Mouse (Mus musculus) spleen, postnatal 36 days (tissue): ENCODE data around the gene Skap1.
"Not testable (repeated sequence)": the region's sequence is repeated elsewhere in the genome, so short reads cannot be mapped to it uniquely, and the experiment has no call there.

Source experiments
- DNase-seq, 2 experiments: peaks; one replicate each; pipeline ENCODE4 v3.0.0; 2022; ENCODE audit warnings: low spot score in 2 of 2, mixed read lengths in 1 of 2

Skap1 gene

DNA sequence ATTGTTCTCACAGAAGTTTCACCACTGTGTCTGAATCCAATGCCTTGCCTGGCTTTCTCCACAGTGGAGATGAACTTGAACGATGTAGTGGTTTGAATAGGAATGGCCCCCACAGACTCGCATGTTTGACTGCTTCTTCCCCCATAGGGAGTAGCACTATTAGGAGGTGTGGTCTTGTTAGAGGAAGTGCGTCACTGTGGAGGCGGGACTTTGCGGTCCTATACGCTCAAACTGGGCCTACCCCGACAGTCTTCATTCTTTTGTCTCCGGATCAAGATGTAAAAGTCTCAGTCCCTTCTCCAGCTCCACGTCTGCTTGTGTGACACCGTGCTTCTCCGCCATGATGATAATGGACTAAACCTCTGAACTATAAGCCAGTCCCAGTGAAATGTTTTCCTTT is 229.0 kb downstream of the Skap1 start:
- DNase-seq: no peak

DNA sequence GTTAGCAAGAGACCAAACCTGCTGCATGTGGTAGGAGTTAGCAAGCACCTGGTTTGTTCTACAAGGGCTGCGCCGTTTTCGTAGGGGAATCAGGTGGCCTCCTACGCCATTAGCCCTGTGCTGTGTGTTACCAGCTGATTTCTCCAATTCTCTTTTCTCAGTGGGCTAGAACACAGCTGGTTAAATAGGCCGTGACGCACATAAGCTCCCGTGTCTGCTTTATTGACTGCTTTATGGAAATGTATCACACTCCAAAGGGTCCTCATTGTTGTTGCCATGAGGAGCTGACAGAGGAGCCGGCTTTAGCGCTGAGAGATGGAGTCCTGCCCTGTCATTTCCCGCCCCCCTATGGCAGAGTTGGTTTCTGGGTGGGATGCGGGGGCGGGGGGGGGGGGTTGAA is 230.4 kb downstream of the Skap1 start:
- no peak for DNase-seq

DNA sequence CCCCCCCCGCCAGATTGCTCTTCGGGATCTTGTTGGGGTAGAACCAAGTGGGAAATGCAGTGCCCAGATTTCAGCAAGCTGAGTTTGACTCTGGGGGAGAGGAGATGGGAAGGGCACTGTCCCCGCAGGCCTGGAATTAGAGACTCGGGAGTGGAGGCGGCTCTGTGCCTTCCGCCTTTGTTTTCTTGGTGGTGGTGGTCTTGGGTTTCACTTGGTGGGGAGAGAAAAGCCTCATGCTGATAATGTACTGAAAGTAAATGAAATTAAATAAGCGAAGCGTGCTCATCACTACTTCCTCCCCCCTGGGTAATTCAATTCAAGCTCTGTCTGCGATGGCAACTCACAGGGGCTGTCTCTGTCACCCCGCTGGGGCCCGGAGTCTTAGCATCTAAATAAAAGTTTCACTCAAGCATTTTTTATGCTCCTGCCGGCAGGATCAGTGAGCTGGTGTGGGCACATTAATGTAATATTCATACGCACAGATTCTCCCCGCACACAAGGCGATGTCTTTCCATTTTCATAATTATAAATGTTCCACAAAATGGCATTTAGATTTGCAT is 231.9 kb downstream of the Skap1 start:
- DNase-seq: no peak

DNA sequence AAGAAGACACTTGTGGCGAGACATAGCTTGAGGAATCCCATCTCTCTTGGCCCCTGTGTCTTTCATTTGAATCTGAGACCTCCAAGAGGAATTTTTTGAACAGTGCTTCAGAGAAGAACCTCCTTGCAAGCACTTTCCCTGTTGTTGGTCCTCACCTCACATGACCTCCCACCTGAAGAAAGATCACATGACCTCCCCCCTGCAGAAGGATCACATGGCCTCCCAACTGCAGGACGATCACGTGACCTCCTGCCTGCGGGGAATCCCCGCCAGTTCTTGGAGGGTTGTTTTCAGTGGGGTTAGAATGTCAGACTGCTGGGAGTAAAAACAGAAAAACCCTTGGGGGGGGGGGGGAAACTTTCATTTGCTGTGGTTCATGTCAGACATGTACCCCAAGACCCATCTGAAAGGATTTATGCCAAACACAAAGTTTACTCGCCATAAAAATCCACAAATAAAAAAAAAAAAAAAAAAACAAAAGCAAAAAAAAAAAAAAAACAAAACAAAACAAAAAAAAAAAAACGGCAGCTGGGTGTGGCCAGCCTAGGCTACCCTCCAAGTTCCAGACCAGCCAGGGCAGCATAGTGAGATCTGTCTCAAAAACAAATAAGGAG is 232.6 kb downstream of the Skap1 start:
- peak; percentile 32 to 42 for DNase-seq

DNA sequence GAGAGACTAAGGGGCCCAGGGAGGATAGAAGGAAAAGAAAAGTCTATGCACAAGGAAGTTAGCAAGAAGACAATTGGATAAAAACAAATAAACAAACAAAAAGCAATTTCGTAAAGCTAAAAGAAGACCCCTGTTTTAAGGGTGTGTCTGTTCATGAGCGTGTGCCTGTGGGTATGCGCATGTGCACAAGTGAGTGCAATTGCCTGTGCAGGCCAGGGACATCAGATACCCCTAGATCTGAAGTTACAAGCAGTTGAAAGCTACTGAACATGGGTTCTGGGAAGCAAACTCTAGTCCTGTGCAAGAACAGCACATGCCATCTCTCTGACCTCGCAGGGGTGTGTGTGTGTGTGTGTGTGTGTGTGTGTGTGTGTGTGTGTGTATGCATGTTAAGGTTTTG is 233.1 kb downstream of the Skap1 start:
- DNase-seq: no peak

DNA sequence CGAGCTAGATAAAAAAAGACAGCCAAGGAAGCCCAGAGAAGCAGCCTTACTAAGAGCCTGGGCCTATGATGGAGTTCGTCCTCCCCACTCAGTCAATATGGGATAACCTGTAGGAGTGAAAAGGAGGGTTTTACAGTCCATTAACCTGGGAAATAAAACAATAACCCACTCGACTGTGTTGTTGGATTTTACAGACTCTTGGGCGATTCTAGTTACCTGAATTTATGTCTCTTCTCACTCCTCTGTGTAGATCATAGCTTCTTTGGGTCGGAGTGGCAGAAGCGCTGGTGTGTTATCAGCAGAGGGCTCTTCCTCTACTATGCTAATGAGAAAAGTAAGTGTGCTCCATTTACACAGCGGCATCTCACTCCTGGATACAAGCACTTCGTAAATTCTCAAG is 239.4 kb downstream of the Skap1 start:
- DNase-seq: no peak

DNA sequence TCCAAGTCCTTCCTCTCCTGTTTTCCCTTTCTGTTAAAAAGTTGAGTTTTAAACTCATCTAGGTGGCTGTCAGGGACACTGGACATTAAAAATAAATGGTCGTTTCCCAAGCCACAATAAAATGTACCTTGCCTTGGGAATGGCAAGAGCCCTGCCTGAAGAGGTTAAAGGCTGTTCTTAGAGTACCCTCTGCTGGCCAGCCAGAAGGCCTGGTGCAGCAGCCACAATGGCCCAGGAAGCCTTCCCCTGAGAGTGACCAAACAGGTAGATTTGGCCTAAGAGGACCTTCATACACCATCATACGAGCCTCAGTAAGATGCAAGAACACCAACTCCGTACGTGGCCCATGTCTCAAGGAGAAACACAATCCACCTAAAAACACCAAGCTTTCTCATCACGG is 246.9 kb downstream of the Skap1 start:
- DNase-seq: no peak

DNA sequence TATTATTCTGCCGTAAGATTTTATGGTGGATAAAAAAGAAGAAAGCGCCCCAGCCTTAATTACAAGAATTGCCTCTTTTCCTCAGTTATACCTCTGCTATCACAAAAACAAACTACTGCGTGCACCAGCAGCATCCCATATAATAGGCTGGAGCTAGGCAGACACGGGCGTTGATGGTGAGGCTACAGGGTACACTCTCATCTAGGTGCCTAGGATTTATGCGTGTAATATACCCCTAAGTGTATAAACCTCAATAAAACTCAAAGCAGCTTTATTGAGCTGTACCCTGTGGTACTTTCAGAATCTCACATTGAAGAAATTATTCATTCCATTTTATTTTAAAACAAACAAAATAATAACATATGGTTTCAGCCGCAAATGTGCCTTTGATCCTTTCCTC is 247.3 kb downstream of the Skap1 start:
- DNase-seq: no peak

DNA sequence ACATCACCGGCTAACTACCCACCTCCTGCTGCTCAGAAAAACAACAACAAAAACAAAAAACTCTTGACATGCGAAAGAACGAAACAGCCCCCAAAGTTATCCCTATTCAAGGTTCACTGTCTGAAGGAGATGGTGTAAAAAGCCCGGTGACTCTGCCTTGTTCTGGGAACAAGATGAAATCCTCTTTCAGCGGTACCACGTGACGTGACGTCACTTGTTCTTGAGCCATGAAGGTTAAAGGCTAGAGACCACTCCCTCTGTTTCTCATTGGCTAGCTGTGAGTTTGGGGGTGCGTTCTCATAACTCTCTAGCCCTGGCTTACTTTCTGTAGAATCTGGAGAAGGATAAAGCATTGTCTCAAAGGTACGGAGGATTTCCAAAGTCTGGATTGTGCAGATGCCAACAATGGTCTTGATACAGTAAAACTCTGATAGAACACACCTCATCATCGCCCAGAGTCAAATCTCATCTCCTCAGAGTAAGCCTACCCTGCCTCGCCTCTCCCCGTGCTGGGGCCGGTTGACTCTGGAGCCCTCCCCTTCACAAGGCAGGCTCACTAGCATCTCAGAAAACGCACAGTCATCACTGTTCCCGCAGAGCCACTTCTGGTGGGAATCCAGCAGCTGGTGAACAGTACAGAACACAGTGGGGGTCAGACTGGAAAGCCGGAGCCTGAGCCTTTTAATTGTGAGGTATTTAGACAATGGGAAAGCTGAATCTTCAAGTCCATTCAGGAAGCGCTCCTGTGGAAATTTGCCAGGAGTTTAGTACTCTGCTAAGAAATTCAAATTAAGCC is 249.0 kb downstream of the Skap1 start:
- DNase-seq: no peak

DNA sequence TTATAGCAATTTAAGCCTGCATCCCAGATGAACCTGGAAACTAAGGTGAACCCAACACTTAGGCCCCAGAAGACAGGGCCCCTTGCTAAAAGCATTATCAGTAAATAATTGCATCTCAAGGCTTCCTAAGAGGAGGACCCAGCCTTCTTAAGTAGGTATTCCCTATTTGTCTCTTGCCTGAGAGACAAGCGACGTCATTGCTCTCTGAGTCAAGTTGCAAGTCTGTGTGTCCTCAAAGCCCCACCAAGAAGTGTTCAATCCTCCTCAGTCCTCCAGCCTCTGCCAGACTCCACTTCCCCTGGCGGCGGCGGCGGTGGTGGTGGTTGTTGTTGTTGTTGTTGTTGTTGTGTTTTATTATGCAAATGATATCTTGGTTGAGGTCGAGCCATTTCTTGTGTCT is 249.6 kb downstream of the Skap1 start:
- DNase-seq: no peak

DNA sequence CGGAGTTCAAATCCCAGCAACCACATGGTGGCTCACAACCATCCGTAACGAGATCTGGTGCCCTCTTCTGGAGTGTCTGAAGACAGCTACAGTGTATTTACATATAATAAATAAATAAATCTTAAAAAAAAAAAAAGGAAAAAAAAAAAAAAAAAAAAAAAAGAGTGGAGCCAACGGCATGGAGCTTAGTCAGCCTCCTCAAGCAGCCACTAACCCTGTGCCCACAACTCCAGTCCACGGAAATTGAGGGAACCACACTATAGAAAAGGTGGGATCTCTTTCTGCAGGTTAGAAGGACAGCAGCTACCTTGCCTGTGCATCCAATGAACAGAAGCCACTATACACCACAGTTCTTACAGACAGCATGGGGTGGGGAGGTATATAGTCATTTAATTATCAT is 250.8 kb downstream of the Skap1 start:
- DNase-seq: not testable (repeated sequence)

DNA sequence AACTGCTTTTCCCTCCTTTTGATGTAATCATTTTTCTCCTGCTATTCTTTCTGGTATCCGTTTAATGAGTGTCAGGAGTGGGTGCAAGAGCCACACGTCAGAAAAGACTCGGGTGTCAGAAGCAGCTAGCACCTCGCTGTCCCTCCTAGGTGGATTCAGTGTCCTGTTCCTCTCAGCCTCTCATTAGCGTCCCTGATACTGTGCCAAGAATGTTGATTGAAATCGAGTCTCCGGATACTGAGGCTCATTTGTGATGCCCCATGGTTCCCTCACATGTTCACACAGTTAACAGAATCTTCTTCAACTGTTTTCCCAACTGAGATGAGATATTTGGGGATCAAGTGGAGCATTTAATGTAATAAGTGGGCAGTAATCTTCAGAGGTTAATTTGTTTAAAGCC is 254.2 kb downstream of the Skap1 start:
- DNase-seq: no peak

DNA sequence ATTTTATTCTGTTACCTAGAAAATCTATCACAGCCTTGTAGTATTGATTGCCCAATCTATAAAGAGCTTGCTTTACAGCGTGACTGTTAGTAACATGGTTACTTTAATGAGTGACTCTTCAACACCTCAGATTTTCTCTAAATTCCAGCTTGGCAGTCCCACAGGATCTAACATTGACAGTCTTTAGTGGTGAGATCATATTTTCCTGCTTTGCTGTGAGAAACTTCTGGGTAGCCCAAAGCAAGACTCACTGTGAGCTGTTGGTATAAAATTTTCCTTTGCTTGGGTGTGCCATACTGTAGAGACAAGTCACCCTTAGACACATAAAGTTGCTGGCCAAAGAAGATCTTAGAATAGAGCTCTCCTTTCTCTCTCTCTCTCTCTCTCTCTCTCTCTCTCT is 261.4 kb downstream of the Skap1 start:
- no peak for DNase-seq

DNA sequence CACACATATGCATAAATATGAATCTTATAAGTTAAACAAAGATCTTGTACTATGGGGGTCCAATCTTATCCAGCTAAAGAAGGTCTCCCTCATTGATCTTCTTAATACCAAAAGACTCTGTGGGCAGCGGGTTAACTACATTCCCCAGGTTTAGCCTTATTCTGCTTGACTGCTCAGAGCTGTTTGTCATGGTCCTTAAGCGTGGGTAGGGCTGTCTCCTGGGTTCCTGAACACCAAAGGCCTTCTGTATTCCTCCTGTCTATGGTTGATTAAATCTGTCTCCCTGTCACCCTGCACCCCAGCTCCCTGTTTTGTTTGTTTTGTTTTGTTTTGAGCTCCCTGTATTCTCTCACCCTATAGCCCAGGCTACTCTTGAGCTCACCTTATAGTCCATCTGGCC is 264.2 kb downstream of the Skap1 start:
- no peak for DNase-seq

DNA sequence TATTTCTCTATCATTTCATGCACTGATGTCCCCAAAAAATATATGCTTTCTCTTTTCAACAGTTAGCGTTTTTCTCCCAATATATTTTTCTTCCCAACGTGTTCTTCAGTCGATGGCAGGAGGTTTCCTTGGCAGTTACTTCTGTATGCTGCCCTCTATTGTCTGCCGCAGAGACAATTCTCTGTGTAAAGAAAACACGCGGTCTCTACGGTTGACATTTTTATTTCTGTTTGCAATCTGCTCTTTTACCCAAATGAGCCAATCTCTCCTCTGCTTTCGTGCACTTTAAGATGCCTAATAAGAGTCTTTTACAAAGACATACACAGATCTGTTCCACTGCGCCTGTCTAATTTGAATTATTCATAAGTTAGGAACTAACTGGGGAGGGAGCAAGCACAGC is 265.1 kb downstream of the Skap1 start:
- no peak for DNase-seq

DNA sequence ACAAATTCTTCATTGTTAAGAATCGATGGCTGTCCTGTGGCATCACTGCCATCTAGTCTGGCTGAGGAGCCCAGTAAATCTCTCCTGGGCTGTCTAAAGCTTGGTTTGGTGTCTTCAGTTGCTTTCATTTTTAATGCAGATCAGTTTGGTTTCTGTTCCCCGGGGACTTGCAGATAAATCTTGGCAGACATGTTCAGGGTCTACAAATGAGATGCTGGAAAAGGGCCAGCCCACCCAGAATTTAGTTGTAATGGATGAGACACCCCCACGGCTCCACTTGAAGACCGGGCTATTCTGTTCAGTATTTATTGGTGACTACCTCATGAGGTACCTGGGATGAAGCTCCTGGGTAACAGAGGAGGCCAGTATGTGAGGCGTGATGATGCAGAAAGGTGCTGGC is 265.9 kb downstream of the Skap1 start:
- no peak for DNase-seq

DNA sequence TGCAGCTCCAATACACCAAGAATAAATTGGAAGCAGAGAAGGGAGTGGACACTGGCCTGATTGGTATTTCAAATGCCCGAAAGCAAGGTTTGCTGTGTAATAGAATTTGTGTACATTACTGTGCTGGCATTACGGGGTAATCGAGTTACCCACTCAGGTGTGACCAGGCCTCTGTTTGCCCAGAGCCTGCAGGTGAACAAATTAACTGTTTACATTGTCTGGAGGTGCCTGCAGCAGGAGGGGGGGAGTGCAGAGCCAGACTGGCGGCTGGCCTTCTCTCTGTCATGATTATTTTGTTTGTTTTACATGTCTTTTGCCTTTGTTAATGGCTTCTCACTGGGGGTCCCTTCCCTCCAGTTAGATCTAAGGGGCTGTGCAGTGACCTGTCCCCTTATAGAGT is 268.3 kb downstream of the Skap1 start:
- DNase-seq: no peak

DNA sequence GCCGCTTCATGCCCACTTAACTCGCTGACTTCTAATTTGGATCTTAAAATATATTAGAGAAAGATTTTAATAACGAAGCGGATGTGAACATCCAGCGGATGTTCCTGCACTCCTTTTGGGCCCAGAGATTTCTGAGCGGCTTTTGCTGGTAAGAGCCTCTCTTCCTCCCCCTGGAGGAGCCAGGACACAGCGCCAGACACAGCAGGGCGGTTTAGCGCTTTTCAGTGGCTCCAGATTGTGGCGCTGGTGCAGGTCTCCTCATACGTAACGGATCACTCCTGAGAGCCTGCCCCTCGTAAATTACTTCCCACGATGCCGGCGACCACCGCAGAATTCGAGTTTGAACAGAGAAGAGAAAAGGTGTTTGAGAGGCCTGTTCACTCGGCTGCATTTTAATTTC is 271.5 kb downstream of the Skap1 start:
- no peak for DNase-seq

DNA sequence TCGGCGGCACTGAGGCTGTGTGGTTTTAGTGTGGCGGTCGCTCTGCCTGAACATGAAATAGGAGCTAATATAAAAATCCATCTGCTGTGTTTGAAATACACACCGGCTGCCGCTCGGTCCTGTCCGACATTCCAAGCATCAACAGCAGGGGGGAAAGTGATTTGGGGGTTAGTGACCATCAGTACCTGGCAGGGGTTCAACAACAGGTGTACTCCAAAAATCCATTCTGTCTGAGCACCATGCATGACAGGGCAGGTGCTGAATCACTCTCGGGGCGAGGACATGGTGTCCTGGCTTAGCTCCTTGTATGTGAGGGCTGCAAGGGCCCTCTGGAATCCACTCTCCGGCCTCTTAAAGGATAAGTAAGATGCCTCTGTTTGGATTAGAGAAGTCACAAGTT is 272.0 kb downstream of the Skap1 start:
- DNase-seq: no peak

DNA sequence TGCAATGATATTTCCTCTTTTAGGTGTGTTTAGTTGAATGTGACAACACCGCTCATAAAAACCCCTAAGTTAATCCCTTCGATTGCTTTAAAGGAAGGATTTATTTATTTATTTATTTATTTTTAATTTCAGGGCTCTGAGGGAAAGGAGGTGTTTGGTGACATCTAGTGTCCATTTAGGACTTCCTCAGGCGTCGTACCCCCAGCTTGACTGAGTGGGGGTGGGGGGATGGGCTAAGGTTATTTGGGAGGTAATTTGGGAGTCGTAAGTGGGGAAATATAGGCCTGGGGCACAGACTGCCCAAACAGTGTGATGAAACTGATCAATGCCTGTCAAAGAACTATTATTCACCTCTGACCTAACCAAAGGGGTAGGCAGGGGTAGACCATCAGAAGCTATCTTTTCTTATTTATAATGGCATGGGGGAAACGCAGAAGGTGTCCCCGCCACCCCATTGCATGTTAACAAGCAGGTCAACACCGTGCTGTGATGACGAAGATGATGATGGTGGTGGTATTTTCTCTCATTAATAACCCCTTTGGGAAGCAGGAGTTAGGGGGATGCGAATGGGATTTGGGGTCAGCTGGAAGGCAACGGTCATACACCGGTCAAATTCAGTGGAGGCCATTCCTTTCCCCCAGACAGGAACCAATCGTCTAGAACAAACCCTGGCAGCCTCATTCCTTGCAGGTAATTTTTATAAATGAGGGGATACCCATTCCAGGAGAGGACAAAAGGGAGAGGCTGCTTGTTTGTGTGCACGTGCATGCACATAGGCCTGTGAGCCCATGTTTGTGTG is 273.5 kb downstream of the Skap1 start:
- no peak for DNase-seq

DNA sequence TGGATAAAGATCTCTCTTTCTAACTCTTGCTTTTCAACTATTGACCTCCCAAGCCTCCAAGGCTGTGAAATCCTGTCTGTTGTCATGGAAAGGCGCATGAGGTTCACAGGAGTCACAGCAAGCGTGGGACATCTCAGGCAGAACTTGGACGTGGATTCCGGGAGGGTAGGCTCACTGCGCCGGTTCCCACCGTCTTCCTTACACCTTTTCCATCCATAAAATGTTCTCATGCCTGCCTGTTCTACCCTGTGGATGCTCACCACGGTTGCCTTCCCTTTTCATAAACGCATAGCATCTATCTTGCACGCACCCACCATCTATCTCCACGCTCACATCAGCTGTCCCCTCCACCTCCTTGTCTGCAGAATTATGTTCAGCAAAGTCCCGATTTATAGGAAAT is 276.4 kb downstream of the Skap1 start:
- DNase-seq: no peak

DNA sequence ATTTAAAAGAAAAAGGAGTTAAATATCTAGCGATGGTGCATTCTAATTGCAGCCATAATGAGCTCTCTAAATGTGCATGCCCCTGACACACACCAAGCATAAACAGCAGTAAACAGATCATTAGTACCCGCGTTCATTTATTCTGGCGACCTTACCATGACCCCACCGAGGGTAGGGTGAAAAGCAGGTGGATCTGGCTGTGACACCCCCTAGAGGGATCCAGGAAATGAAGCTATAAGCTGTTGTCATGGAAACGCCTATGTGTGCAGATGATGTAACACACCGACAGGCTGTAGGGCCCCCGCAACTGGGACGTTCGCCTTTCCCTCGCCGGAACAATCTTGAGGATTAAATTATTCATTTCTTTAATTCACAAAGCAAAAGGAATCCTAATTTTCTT is 277.6 kb downstream of the Skap1 start:
- DNase-seq: no peak

DNA sequence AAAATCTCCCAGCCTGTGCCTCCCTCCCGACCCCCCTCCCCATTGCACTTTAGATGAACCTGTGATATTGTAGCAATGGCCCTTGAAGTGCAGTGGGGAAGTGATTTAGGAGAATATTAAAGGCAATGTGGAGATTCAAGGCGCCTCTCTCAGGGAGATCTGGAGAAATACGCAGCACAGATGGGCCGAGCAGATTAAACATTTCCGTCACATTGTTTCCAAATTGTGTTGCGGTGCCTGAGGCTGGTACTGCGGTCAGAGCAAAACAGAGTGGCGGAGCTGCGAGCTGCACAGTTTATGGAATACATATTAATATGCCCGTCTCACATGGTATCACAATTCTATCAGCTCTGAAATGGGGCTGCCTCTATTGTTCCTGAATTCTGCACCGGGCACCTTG is 278.6 kb downstream of the Skap1 start:
- no peak for DNase-seq
